Mouse (Mus musculus) ES-E14 (cell line): ENCODE data around the gene Olfr125. TPM values are rescaled to one million over a fixed set of nuclear protein-coding genes. Genes with fewer than 3 reads are reported as not detected.

Experiments used
- DNase-seq: peaks from one replicate; pipeline ENCODE4 v3.0.0-alpha.2; 2013; ENCODE audit warnings: low read depth, low spot score
- H3K27ac ChIP-seq: 2 replicates; pipeline ENCODE4 v1.5.1; 2012; ENCODE audit warnings: low read depth, mild to moderate bottlenecking, low read length, moderate library complexity, mixed read lengths; ENCODE audit not compliant: poor library complexity, insufficient read depth, severe bottlenecking
- H3K36me3 ChIP-seq: 2 replicates; pipeline ENCODE4 v1.6.1; 2012; ENCODE audit warnings: mild to moderate bottlenecking, low read length, moderate library complexity, mixed read lengths; ENCODE audit not compliant: control insufficient read depth, poor library complexity, insufficient read depth, severe bottlenecking
- H3K4me1 ChIP-seq, 2 experiments: fragments of 150-350 bp in 1 of 2; sonication (generic) in 1 of 2; 2 replicates each; pipeline ENCODE4 v1.6.1; 2012; ENCODE audit warnings: low read length in 2 of 2, mild to moderate bottlenecking in 1 of 2, mixed read lengths in 1 of 2; ENCODE audit not compliant: control insufficient read depth in 2 of 2, insufficient read depth in 2 of 2, poor library complexity in 1 of 2
- H3K4me3 ChIP-seq, 2 experiments: fragments of 150-350 bp in 1 of 2; sonication (generic) in 1 of 2; 2 replicates each; pipeline ENCODE4 v1.5.1; 2012; ENCODE audit warnings: low read length in 2 of 2, low read depth in 1 of 2, mild to moderate bottlenecking in 1 of 2, mixed read lengths in 1 of 2; ENCODE audit not compliant: insufficient read depth in 1 of 2, poor library complexity in 1 of 2, severe bottlenecking in 1 of 2
- H3K9ac ChIP-seq: 2 replicates; pipeline ENCODE4 v1.6.1; 2012; ENCODE audit warnings: low read depth, mild to moderate bottlenecking, low read length, mixed read lengths; ENCODE audit not compliant: poor library complexity, insufficient read depth, severe bottlenecking
- H3K9me3 ChIP-seq: fragments of 150-350 bp; sonication (generic); 2 replicates; pipeline ENCODE4 v1.6.1; 2012; ENCODE audit warnings: low read depth, mild to moderate bottlenecking, low read length; ENCODE audit not compliant: control insufficient read depth, insufficient read depth
- CHD2 ChIP-seq: IDR thresholded peaks from 2 replicates; pipeline ENCODE4 v1.6.1; 2014; ENCODE audit warnings: mild to moderate bottlenecking, low read depth, low read length, inconsistent platforms
- HCFC1 ChIP-seq: IDR thresholded peaks from 2 replicates; pipeline ENCODE4 v1.6.1; 2012; ENCODE audit warnings: low read length, inconsistent platforms, borderline replicate concordance; ENCODE audit not compliant: insufficient read depth
- MAFK ChIP-seq: IDR thresholded peaks from 2 replicates; pipeline ENCODE4 v1.6.1; 2014; ENCODE audit warnings: mild to moderate bottlenecking, low read depth, low read length, inconsistent platforms; ENCODE audit not compliant: insufficient read depth
- ZC3H11A ChIP-seq: IDR thresholded peaks from 2 replicates; pipeline ENCODE4 v1.6.1; 2012; ENCODE audit warnings: low read depth, mild to moderate bottlenecking, inconsistent platforms, low read length, borderline replicate concordance
- ZNF384 ChIP-seq: IDR thresholded peaks from 2 replicates; pipeline ENCODE4 v1.6.1; 2012; ENCODE audit warnings: low read depth, low read length, inconsistent platforms
- in situ Hi-C, 2 experiments: fragments of 600-800 bp; cut with MboI; formaldehyde crosslinking; loops; one replicate each; pipeline ENCODE4 v1.15.1; 2025; ENCODE audit warnings: low sequenced_read_pairs in 2 of 2, inconsistent platforms in 1 of 2; ENCODE audit not compliant: unreplicated experiment in 2 of 2
- total RNA-seq: library from RNA; depleted of rRNA; stranded (reverse); fragments of 300-350 nt; gene quantifications from 2 replicates; pipeline ENCODE4 v1.2.3, GENCODE M21; 2012; rRNA removed

The Olfr125 gene
- total RNA-seq, 1 experiment = not detected

DNA sequence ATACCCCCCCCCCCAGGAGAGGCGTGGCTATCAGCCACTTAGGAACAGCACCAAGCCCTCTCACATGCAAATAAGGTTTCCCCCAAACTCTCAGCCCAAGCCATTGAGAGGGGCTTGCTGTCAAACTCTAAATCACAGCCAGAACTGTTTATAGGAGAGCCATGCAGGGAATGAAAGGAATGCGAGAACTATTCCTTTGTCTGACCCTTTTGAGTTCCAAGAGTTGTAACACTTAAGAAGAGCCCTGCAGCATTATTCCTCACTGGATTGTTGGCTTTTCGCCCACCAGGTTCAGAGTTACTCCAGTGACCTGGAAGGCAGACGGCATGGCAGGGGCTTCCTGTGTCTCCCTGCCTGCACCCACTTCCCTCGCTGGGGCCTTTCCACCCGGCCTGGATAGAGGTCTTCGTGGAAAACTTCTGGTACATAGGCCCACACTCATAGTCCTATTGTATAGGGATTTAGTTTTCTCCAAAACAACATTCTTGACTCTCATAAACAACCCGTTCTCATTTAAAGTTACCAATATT, 37.0 kb downstream of the Olfr125 start:
- H3K27ac ChIP-seq = no peak overlapping the region
- H3K4me1 ChIP-seq = no peaks in the 10 kb centered on the region
- H3K4me3 ChIP-seq = no peak overlapping the region
- H3K9me3 ChIP-seq = no peaks in the 10 kb centered on the region
- no peaks in the 10 kb centered on the region for H3K36me3 ChIP-seq
- H3K9ac ChIP-seq = no peak overlapping the region
- TF ChIP-seq MAFK = no peak
- TF ChIP-seq ZNF384 = no peak
- TF ChIP-seq HCFC1 = no peak
- no peak for TF ChIP-seq ZC3H11A
- no peak for TF ChIP-seq CHD2
- DNase-seq = peak; percentile 29
- in situ Hi-C loops = no loop called here

DNA sequence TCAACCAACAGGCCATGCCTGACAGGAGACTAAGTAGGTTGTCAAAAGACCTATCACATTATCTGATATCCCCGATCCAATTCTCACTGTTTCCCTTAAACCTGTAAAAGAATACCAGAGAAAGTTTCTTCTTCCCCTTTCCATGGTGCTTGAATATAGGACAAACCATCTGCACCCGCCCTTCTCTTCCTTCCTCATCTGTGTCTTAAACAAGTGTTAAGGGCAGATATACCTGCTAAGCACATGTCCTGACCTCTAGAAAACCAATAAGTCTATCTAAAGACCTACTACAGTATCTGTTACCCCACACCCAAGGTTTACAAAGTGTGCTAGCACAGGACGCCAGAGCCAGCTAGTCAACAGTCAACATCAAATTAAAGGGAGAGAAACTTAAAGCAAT, 41.1 kb downstream of the Olfr125 start:
- Histone ChIP-seq H3K36me3 (no peaks in the 10 kb centered on the region), H3K9me3 (no peaks in the 10 kb centered on the region), H3K9ac (no peak overlapping the region), H3K27ac (no peak overlapping the region), H3K4me3 (no peak overlapping the region), H3K4me1 (no peaks in the 10 kb centered on the region)
- no peak for DNase-seq
- in situ Hi-C loops = no loop called here
- TF ChIP-seq HCFC1 (no peak), MAFK (no peak), ZNF384 (no peak), CHD2 (no peak)

Other genes with a start within 250 kb of the Olfr125 start
- not detected in 2 replicates for gene Olfr114, start 240.2 kb upstream of the Olfr125 start, total RNA-seq
- gene Olfr115, start 205.8 kb upstream of the Olfr125 start, total RNA-seq = not detected in 2 replicates
- not detected in 2 replicates for gene Olfr116, start 205.8 kb upstream of the Olfr125 start, total RNA-seq
- gene Olfr117, start 169.2 kb upstream of the Olfr125 start, total RNA-seq = not detected in 2 replicates
- 0.13 and 0.16 TPM in 2 replicates for gene Olfr118, start 166.0 kb upstream of the Olfr125 start, total RNA-seq
- gene Olfr119, start 136.4 kb upstream of the Olfr125 start, total RNA-seq = not detected in 2 replicates
- not detected in 2 replicates for gene Olfr120, start 111.1 kb upstream of the Olfr125 start, total RNA-seq
- gene Olfr121, start 84.1 kb upstream of the Olfr125 start, total RNA-seq = not detected in 2 replicates
- gene Olfr122, start 64.3 kb upstream of the Olfr125 start, total RNA-seq = not detected in 2 replicates
- gene Olfr123, start 39.4 kb upstream of the Olfr125 start, total RNA-seq = not detected in 2 replicates
- gene Olfr124, start 33.1 kb upstream of the Olfr125 start, total RNA-seq = not detected in 2 replicates
- gene Olfr126, start 14.5 kb downstream of the Olfr125 start, total RNA-seq = not detected in 2 replicates
- not detected in 2 replicates for gene Olfr127, start 67.5 kb downstream of the Olfr125 start, total RNA-seq
- gene Olfr128, start 87.6 kb downstream of the Olfr125 start, total RNA-seq = not detected in 2 replicates
- gene Olfr761, start 120.1 kb downstream of the Olfr125 start, total RNA-seq = not detected in 2 replicates
- not detected in 2 replicates for gene Olfr129, start 227.1 kb downstream of the Olfr125 start, total RNA-seq
- not detected in 2 replicates for gene Olfr130, start 231.0 kb downstream of the Olfr125 start, total RNA-seq